ENCODE assay signal across 20 mouse cellular contexts in the genomic region with DNA sequence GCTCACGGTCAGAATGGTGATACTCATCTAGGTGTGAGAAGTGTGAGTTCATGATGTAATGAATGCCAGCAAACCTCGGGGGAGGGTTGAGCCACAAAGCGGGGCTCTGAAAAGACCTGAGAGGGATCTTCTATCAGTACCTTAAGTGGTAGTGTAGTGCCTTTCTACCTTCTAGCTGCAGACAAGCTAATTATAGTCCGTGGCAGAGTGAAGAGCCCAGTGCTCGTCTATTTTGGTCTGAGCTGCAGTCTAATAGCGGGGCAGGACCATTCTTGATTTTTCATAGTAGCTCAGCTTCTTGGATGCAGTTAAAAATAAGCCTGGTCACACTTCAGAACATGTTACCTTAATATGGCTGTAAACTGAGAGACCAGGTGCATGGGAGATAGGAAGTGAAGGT.
DNase-seq lines count a peak whose midpoint lies in the region; ATAC-seq and TF ChIP-seq lines count a peak whose summit lies in the region.
"Had no signal": no experiment of that assay in that cellular context is flagged by ENCODE, and none has a peak within 500 bp of the region (broad histone marks: within the 10 kb centered on the region; RNA-seq: fewer than 3 reads in every experiment).

No protein-coding gene starts in this region.

- intact Hi-C loops in gastrocnemius, adult 2 months (cut with DNase I) = no loop called here
- intact Hi-C loops in gastrocnemius, postnatal 36 days (cut with DNase I) = no loop called here

- H3K9me3 ChIP-seq in hindbrain, embryonic 15.5 days = no peaks in the 10 kb centered on the region
- no peaks in the 10 kb centered on the region for H3K9me3 ChIP-seq in hindbrain, embryonic 12.5 days (replicated peaks)
- H3K9me3 ChIP-seq in heart, embryonic 11.5 days (replicated peaks; ENCODE audit: control insufficient read depth, low read length) = no peaks in the 10 kb centered on the region
- no peaks in the 10 kb centered on the region for H3K9me3 ChIP-seq in heart, postnatal 0 days (replicated peaks; ENCODE audit: control insufficient read depth, low read length)
- no peaks in the 10 kb centered on the region for H3K9me3 ChIP-seq in forebrain, embryonic 10.5 days
- H3K9me3 ChIP-seq: liver, embryonic 13.5 days had no signal

- no peaks in the 10 kb centered on the region for H3K27me3 ChIP-seq in hindbrain, embryonic 15.5 days
- H3K27me3 ChIP-seq in hindbrain, embryonic 12.5 days = no peaks in the 10 kb centered on the region
- H3K27me3 ChIP-seq in heart, embryonic 11.5 days (ENCODE audit: control insufficient read depth, insufficient read depth, low read length) = no peaks in the 10 kb centered on the region
- H3K27me3 ChIP-seq in heart, postnatal 0 days (ENCODE audit: control insufficient read depth, insufficient read depth, low read length) = no peaks in the 10 kb centered on the region
- no peaks in the 10 kb centered on the region for H3K27me3 ChIP-seq in forebrain, embryonic 10.5 days (ENCODE audit: poor library complexity, severe bottlenecking)
- H3K27me3 ChIP-seq: liver, embryonic 13.5 days had no signal

- 0 out of 2 replicates have a peak overlapping the region, but pooled peaks have one; percentile 15 for H3K4me2 ChIP-seq in hindbrain, embryonic 15.5 days
- H3K4me2 ChIP-seq in hindbrain, embryonic 12.5 days (replicated peaks) = no peak overlapping the region
- H3K4me2 ChIP-seq in heart, embryonic 11.5 days = peak overlapping the region; percentile 17; the same call in 1 of the 2 replicates
- peak overlapping the region; percentile 3; the same call in 1 of the 2 replicates for H3K4me2 ChIP-seq in heart, postnatal 0 days (ENCODE audit: low read depth, low read length)
- H3K4me2 ChIP-seq: liver, embryonic 13.5 days had no signal

- DNase-seq in gastrocnemius, adult 2 months = no peak
- no peak for DNase-seq in gastrocnemius, postnatal 36 days
- DNase-seq in heart, postnatal 0 days (ENCODE audit: low spot score) = peak; percentile 87
- DNase-seq in left cerebral cortex, adult 11 months (ENCODE audit: low spot score) = no peak
- no peak for DNase-seq in forebrain, embryonic 10.5 days (ENCODE audit: extremely low spot score, low spot score)
- DNase-seq: adrenal gland, postnatal 25 days; cerebellum, adult 9-10 months; gastrocnemius, postnatal 25 days; kidney, adult 2 months; layer of hippocampus, adult 9-11 months; liver, embryonic 13.5 days; lung, adult 2 months; thymus, adult 18-20 months; thymus, postnatal 36 days had no signal

- H3K9ac ChIP-seq in hindbrain, embryonic 15.5 days = no peak overlapping the region
- H3K9ac ChIP-seq in hindbrain, embryonic 12.5 days = no peak overlapping the region
- H3K9ac ChIP-seq in heart, embryonic 11.5 days (ENCODE audit: low read depth, low read length) = no peak overlapping the region
- H3K9ac ChIP-seq in heart, postnatal 0 days (replicated peaks; ENCODE audit: low read depth, low read length) = no peak overlapping the region
- H3K9ac ChIP-seq: liver, embryonic 13.5 days had no signal

- H3K36me3 ChIP-seq in hindbrain, embryonic 15.5 days = no peaks in the 10 kb centered on the region
- no peaks in the 10 kb centered on the region for H3K36me3 ChIP-seq in hindbrain, embryonic 12.5 days
- no peaks in the 10 kb centered on the region; the same call in 1 of the 2 replicates for H3K36me3 ChIP-seq in heart, embryonic 11.5 days (ENCODE audit: control insufficient read depth, insufficient read depth, low read length)
- H3K36me3 ChIP-seq in heart, postnatal 0 days (replicated peaks; ENCODE audit: control insufficient read depth, insufficient read depth, low read length) = peaks cover 33% of the 10 kb centered on the region
- no peaks in the 10 kb centered on the region for H3K36me3 ChIP-seq in forebrain, embryonic 10.5 days (replicated peaks)
- H3K36me3 ChIP-seq: liver, embryonic 13.5 days had no signal

- peak overlapping the region; percentile 81 for H3K27ac ChIP-seq in gastrocnemius, adult 2 months
- peak overlapping the region; percentile 16; the same call in 1 of the 2 replicates for H3K27ac ChIP-seq in hindbrain, embryonic 15.5 days (replicated peaks)
- H3K27ac ChIP-seq in hindbrain, embryonic 12.5 days = no peak overlapping the region
- H3K27ac ChIP-seq in heart, embryonic 11.5 days (ENCODE audit: low read depth, low read length) = peak overlapping the region; percentile 75
- peak overlapping the region; percentile 40 for H3K27ac ChIP-seq in heart, postnatal 0 days (ENCODE audit: low read depth)
- H3K27ac ChIP-seq in forebrain, embryonic 10.5 days = no peak overlapping the region
- H3K27ac ChIP-seq: kidney, postnatal 0 days; left cerebral cortex, adult 2 months; liver, embryonic 13.5 days had no signal

- no peak for ATAC-seq in hindbrain, embryonic 15.5 days (ENCODE audit: low FRiP score, low read depth)
- ATAC-seq in hindbrain, embryonic 12.5 days (ENCODE audit: low FRiP score) = no peak
- ATAC-seq in heart, embryonic 11.5 days (replicated peaks; ENCODE audit: insufficient number of reproducible peaks, low FRiP score, low TSS enrichment) = peak; percentile 28; the same call in 1 of the 2 replicates
- ATAC-seq in heart, postnatal 0 days (ENCODE audit: insufficient read depth, low read depth) = peak; percentile 49
- ATAC-seq: forebrain, embryonic 16.5 days had no signal

- no peak for TF ChIP-seq EP300 in heart, postnatal 0 days (IDR thresholded peaks at IDR 0.05; ENCODE audit: low read depth)

- 79% methylated on average over 6 of the region's 6 CpGs for WGBS in hindbrain, embryonic 15.5 days
- 84% methylated on average over 6 of the region's 6 CpGs for WGBS in hindbrain, embryonic 12.5 days
- WGBS in heart, embryonic 11.5 days (ENCODE audit: insufficient replicate concordance) = 47% methylated on average over 6 of the region's 6 CpGs
- 33% methylated on average over 6 of the region's 6 CpGs for WGBS in heart, postnatal 0 days
- WGBS in forebrain, embryonic 10.5 days = 90% methylated on average over 6 of the region's 6 CpGs

- TF ChIP-seq CTCF in gastrocnemius, adult 2 months (IDR thresholded peaks at IDR 0.05) = no peak
- TF ChIP-seq CTCF in heart, postnatal 0 days (IDR thresholded peaks at IDR 0.05; ENCODE audit: low read depth) = no peak

- H3K4me1 ChIP-seq in hindbrain, embryonic 15.5 days (replicated peaks) = peaks cover 22% of the 10 kb centered on the region
- peaks cover 7% of the 10 kb centered on the region for H3K4me1 ChIP-seq in hindbrain, embryonic 12.5 days
- peaks cover 49% of the 10 kb centered on the region for H3K4me1 ChIP-seq in heart, embryonic 11.5 days (ENCODE audit: control insufficient read depth, insufficient read depth, low read length)
- H3K4me1 ChIP-seq in heart, postnatal 0 days (ENCODE audit: control insufficient read depth, insufficient read depth) = peaks cover 40% of the 10 kb centered on the region
- H3K4me1 ChIP-seq in forebrain, embryonic 10.5 days = peaks cover 19% of the 10 kb centered on the region

- peak overlapping the region; percentile 41 for H3K4me3 ChIP-seq in gastrocnemius, adult 2 months
- no peak overlapping the region for H3K4me3 ChIP-seq in hindbrain, embryonic 15.5 days
- no peak overlapping the region for H3K4me3 ChIP-seq in hindbrain, embryonic 12.5 days
- no peak overlapping the region for H3K4me3 ChIP-seq in heart, embryonic 11.5 days (ENCODE audit: low read depth, low read length)
- no peak overlapping the region for H3K4me3 ChIP-seq in heart, postnatal 0 days (ENCODE audit: low read depth, low read length)
- H3K4me3 ChIP-seq in forebrain, embryonic 10.5 days = no peak overlapping the region
- H3K4me3 ChIP-seq: left cerebral cortex, adult 2 months; liver, embryonic 13.5 days had no signal

Comparison
In these comparisons a context has a peak if more than half of its experiments do, and no peak if none do; other contexts are left out.
1. H3K27ac ChIP-seq: peak in gastrocnemius, adult 2 months (single experiment), hindbrain, embryonic 15.5 days (single experiment), heart, embryonic 11.5 days (single experiment) and heart, postnatal 0 days (single experiment); none in hindbrain, embryonic 12.5 days (single experiment) and forebrain, embryonic 10.5 days (single experiment).
2. ATAC-seq: peak in heart, embryonic 11.5 days (single experiment) and heart, postnatal 0 days (single experiment); none in hindbrain, embryonic 15.5 days (single experiment) and hindbrain, embryonic 12.5 days (single experiment).